Mouse (Mus musculus): ENCODE data around the gene Naa25.

DNA sequence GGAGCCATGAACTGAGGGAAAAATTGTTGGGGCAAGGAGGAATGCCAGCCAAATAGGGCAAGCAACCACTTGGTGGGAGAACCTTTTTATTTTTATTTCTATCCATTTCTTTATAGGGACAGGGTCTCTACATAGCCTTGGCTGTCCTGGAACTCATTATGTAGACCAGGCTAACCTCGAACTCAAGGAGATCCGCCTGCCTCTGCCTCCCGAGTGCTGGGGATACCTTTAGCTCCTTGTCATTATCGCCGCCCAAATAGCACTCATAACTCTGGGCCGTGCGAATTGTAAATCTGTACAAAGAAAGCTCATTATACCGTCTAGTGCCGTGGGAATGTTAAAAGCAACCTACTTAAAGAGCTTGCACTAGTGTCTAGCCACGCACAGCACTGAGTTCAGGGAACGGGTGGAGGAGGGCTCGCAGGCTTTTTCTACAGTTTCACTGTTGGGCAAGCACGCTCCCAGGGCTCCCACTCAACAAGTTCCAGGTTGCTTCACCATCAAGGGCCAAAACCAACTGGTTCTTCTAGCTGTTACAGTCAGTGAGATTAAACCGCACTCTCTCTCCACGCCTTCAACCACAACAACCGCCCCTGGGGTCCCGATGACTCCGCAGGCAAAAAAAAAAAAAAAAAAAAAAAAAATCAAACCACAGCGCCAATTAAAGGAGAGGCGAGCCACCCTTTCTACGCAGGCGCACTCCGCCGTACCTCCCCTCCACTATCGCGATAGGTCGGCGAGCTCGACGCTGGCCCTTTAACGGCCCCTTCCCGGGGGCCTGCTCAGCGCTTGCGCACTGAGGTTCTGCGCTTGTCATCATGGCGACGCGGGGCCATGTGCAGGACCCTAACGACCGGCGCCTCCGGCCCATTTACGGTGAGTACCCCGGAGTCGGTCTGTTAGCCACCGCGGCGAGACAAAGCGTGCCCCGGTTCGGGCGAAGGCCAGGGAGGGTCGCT, at the start of gene Naa25:
- TF ChIP-seq CTCF (conservative IDR thresholded peaks at IDR 0.05; ENCODE audit: insufficient read depth, insufficient read length, low read depth, low read length) (no peak), POLR2A (IDR thresholded peaks at IDR 0.05; ENCODE audit: low read depth, low read length) (no peak)

All from kidney, adult 2 months (tissue).